Mouse (Mus musculus) small intestine, adult 2 months (tissue): Measurements from ENCODE around the gene Vcl. TPM values are rescaled to one million over a fixed set of nuclear protein-coding genes. Genes with fewer than 3 reads are reported as not detected.

Source experiments
- H3K27ac ChIP-seq: fragments of 200-500 bp; 2 replicates; pipeline ENCODE4 v1.5.1; 2012; ENCODE audit warnings: low read depth, low read length, control low read depth, inconsistent platforms; ENCODE audit not compliant: insufficient read depth
- H3K27me3 ChIP-seq: fragments of 200-500 bp; 2 replicates; pipeline ENCODE4 v1.6.1; 2012; ENCODE audit warnings: mild to moderate bottlenecking, moderate library complexity, low read length, inconsistent platforms; ENCODE audit not compliant: control insufficient read depth, insufficient read depth
- H3K36me3 ChIP-seq: fragments of 200-500 bp; 2 replicates; pipeline ENCODE4 v1.6.1; 2012; ENCODE audit warnings: mild to moderate bottlenecking, low read length, control low read depth, inconsistent platforms; ENCODE audit not compliant: control insufficient read depth, insufficient read depth
- H3K4me1 ChIP-seq: fragments of 200-500 bp; 2 replicates; pipeline ENCODE4 v1.6.1; 2012; ENCODE audit warnings: low read length, inconsistent platforms, mixed read lengths; ENCODE audit not compliant: control insufficient read depth, insufficient read depth, insufficient read length
- H3K4me3 ChIP-seq: fragments of 200-500 bp; 2 replicates; pipeline ENCODE4 v1.5.1; 2012; ENCODE audit warnings: low read depth, mild to moderate bottlenecking, control low read depth, inconsistent platforms, low read length, moderate library complexity
- CTCF ChIP-seq: fragments of 200-500 bp; IDR thresholded peaks from 2 replicates; pipeline ENCODE4 v1.5.1; 2012; ENCODE audit warnings: low read depth, mild to moderate bottlenecking, control low read depth, inconsistent platforms, low read length, moderate library complexity, mixed read lengths; ENCODE audit not compliant: insufficient replicate concordance, insufficient read length; ENCODE audit errors: extremely low read depth
- POLR2A ChIP-seq: fragments of 200-500 bp; IDR thresholded peaks from 2 replicates; pipeline ENCODE4 v1.6.1; 2012; ENCODE audit warnings: low read depth, mild to moderate bottlenecking, control low read depth, inconsistent platforms, low read length, moderate library complexity
- WGBS: fragments of 180-500 bp; shearing (Covaris S2); methylation state at CpG from one replicate; pipeline ENCODE4 v1.1.7; 2018; 5-methylcytosine and 5-hydroxymethylcytosine counted together
- polyA plus RNA-seq: library from polyadenylated mRNA; depleted of rRNA; stranded (reverse); fragments of >200 nt; gene quantifications from 2 replicates; pipeline ENCODE4 v1.2.3, GENCODE M21; 2012

Vcl gene
- polyA plus RNA-seq, 1 experiment = 18.5 TPM

- Histone ChIP-seq H3K4me3 (no peak overlapping the region), H3K36me3 (no peaks in the 10 kb centered on the region), H3K27ac (no peak overlapping the region), H3K4me1 (peaks cover 8% of the 10 kb centered on the region; the same call in 1 of the 2 replicates), H3K27me3 (no peaks in the 10 kb centered on the region)
- 82% methylated on average over 4 of the region's 4 CpGs for WGBS
- no peak for TF ChIP-seq POLR2A
- TF ChIP-seq CTCF = no peak
These were observed 1.5 kb upstream of the Vcl start for GRCm38 (mm10) chr14:20927470-20928307.

DNA sequence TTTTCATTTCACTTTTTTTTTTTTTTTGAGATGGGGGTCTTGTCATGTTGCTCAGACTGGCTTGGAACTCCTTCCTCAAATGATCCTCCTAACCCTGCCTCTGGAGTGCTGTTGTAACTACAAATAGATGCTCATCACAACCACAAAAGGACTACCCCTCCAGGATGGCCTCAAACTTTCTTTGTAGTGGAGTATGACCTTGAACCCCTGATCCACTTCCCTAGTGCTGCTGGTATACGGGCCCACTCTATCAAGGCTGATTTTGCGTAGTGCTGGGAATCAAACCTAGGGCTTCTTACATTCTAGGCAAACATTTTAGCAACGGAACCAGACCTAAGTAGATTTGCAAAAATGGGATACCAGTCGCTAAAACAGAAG, 901 bp upstream of the Vcl start:
- TF ChIP-seq POLR2A = no peak
- TF ChIP-seq CTCF = no peak
- peaks cover 8% of the 10 kb centered on the region; the same call in 1 of the 2 replicates for H3K4me1 ChIP-seq
- WGBS = 28% methylated on average over 4 of the region's 4 CpGs
- no peaks in the 10 kb centered on the region for H3K36me3 ChIP-seq
- H3K27ac ChIP-seq = peak overlapping the region; percentile 69
- no peak overlapping the region for H3K4me3 ChIP-seq
- H3K27me3 ChIP-seq = no peaks in the 10 kb centered on the region

GRCm38 (mm10) chr14:20929814-20930434, 726 bp downstream of the Vcl start:
- WGBS = 1% methylated on average over 19 of the region's 19 CpGs
- peak overlapping the region; percentile 93 for H3K27ac ChIP-seq
- no peak for TF ChIP-seq CTCF
- TF ChIP-seq POLR2A = 0 out of 2 replicates have a peak, but pooled peaks have one; percentile 3

DNA sequence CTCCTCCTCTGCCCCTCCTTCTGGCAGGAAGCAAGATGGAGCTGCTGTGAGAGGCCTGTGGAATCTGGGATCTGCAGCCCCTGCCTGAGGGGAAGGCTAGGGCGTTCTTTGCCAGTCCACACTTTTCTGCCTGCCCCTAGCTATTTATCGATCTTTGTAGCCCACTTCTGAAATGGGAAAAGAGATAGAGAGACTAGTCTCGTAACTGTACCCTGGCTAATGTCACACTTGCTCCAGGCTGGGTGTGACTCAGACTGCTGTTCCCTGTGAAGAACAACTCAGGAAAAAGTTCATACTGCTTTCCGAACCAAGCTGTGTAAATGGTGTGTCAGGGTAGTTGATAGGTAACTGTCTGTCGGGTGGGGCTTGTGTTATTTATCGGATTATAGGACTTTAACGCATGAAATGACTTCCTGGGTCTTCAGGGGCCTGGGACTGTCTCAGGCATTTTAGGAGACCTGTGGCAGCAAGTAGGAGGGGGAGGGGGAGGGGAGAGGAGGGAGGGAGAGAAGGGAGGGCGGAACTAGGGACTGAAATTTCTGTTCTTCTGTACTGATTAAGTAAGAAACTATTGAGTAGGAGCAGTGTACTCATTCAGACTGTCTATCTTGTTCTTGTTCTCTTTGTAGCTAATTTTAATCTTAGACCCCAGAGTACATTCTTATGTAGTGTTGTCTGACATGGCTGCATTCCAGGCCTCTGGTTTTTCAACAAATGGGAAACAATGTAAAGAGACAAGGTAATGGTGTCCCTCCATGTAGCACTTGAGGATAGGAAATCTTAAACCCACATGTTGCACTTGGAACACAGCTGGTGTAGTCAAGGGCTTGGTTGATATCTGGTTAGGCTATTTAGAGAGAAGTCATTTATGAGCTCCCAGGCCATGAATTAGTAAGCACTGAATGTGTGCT, 1.5 kb downstream of the Vcl start:
- Histone ChIP-seq H3K4me1 (peaks cover 8% of the 10 kb centered on the region; the same call in 1 of the 2 replicates), H3K4me3 (peak overlapping the region; percentile 86), H3K36me3 (no peaks in the 10 kb centered on the region), H3K27me3 (no peaks in the 10 kb centered on the region), H3K27ac (peak overlapping the region; percentile 93)
- TF ChIP-seq CTCF (no peak), POLR2A (no peak)
- WGBS = 8% methylated on average over 8 of the region's 8 CpGs

More at GRCm38 (mm10) chr14:20929814-20930434, 726 bp downstream of the Vcl start:
- Histone ChIP-seq H3K36me3 (no peaks in the 10 kb centered on the region), H3K27me3 (no peaks in the 10 kb centered on the region), H3K4me3 (peak overlapping the region; percentile 86), H3K4me1 (peaks cover 8% of the 10 kb centered on the region; the same call in 1 of the 2 replicates)

DNA sequence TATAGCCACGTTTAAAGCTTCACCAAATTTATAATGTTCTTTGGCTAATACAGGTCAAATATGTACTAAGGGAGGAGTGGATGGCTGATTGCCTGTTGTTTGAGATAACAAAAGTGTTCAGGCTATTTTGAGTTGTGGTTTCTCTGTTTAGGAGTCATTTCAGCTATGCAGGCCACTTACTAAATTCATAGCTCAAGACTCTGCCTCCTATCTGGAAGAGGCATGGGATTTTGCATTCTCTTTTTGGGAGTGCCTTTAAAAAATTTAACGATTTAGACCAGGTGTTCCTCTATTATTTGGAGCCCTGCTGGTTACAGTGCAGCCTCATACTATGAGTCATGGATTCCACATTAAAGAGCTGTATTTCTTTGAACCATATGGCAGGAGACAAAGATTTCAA, 9.2 kb downstream of the Vcl start:
- TF ChIP-seq POLR2A (no peak), CTCF (no peak)
- WGBS = 9% methylated on average over 2 of the region's 2 CpGs
- H3K36me3 ChIP-seq = no peaks in the 10 kb centered on the region
- H3K27ac ChIP-seq = no peak overlapping the region
- H3K4me3 ChIP-seq = no peak overlapping the region
- H3K4me1 ChIP-seq = no peaks in the 10 kb centered on the region; the same call in 1 of the 2 replicates
- H3K27me3 ChIP-seq = no peaks in the 10 kb centered on the region

DNA sequence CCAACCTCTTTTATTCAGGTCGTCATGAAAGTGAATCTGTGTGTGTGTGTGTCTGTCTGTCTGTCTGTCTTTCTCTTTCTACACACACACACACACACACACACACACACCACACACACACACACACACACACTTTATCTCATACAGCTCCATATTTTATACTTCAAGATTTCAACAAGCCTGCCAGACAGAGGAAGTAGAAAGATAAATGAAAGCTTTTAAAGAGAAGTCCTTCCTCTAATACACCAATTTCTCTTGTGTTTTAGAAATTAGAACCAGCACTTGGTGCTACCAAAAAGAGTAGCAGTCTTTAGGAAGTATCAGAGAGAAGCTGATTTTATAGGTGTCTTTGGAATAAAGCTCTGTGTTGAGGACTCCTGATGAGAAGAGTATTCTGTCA, 9.7 kb downstream of the Vcl start:
- TF ChIP-seq POLR2A = no peak
- no peak for TF ChIP-seq CTCF
- no peaks in the 10 kb centered on the region; the same call in 1 of the 2 replicates for H3K4me1 ChIP-seq
- no peak overlapping the region for H3K4me3 ChIP-seq
- H3K36me3 ChIP-seq = no peaks in the 10 kb centered on the region
- H3K27ac ChIP-seq = no peak overlapping the region
- H3K27me3 ChIP-seq = no peaks in the 10 kb centered on the region
- WGBS = 29% methylated on average over 1 of the region's 1 CpGs

GRCm38 (mm10) chr14:20945296-20945695, 16.1 kb downstream of the Vcl start:
- Histone ChIP-seq H3K4me3 (no peak overlapping the region), H3K27me3 (no peaks in the 10 kb centered on the region), H3K27ac (no peak overlapping the region), H3K36me3 (no peaks in the 10 kb centered on the region), H3K4me1 (peaks cover 2% of the 10 kb centered on the region; the same call in 1 of the 2 replicates)
- WGBS = 56% methylated on average over 2 of the region's 2 CpGs
- TF ChIP-seq POLR2A = no peak
